Mouse (Mus musculus) CH12.LX (cell line): ENCODE data around the gene Lifr.

Experiments
- BHLHE40 ChIP-seq: IDR thresholded peaks from 2 replicates; pipeline ENCODE4 v1.6.1; 2011; ENCODE audit warnings: mild to moderate bottlenecking, low read depth, low read length, improper control_type of control experiment
- CTCF ChIP-seq, 2 experiments: IDR thresholded peaks in 1 of 2; conservative IDR thresholded peaks in 1 of 2; 2 replicates each; pipeline ENCODE4 v1.5.1; 2011 to 2012; ENCODE audit warnings: low read depth in 2 of 2, low read length in 2 of 2, improper control_type of control experiment in 1 of 2, inconsistent platforms in 1 of 2, mild to moderate bottlenecking in 1 of 2, moderate library complexity in 1 of 2
- ETS1 ChIP-seq: conservative IDR thresholded peaks from 2 replicates; pipeline ENCODE4 v1.6.1; 2012; ENCODE audit warnings: low read depth, mild to moderate bottlenecking, inconsistent platforms, low read length, improper control_type of control experiment, moderate library complexity
- KAT2A ChIP-seq: IDR thresholded peaks from 2 replicates; pipeline ENCODE4 v1.6.1; 2012; ENCODE audit warnings: low read length, improper control_type of control experiment, inconsistent platforms; ENCODE audit not compliant: insufficient replicate concordance
- MEF2A ChIP-seq: IDR thresholded peaks from 2 replicates; pipeline ENCODE4 v1.6.1; 2014; ENCODE audit warnings: low read depth, mild to moderate bottlenecking, inconsistent platforms, low read length, improper control_type of control experiment, borderline replicate concordance
- POLR2A ChIP-seq: IDR thresholded peaks from 2 replicates; pipeline ENCODE4 v1.6.1; 2011; ENCODE audit warnings: low read depth, mild to moderate bottlenecking, improper control_type of control experiment, low read length
- RCOR1 ChIP-seq: conservative IDR thresholded peaks from 2 replicates; pipeline ENCODE4 v1.6.1; 2012; ENCODE audit warnings: low read depth, mild to moderate bottlenecking, inconsistent platforms, low read length, improper control_type of control experiment
- SMC3 ChIP-seq: IDR thresholded peaks from 2 replicates; pipeline ENCODE4 v1.6.1; 2011; ENCODE audit warnings: low read depth, low read length, improper control_type of control experiment
- UBTF ChIP-seq: IDR thresholded peaks from 2 replicates; pipeline ENCODE4 v1.6.1; 2012; ENCODE audit warnings: low read depth, mild to moderate bottlenecking, inconsistent platforms, low read length, improper control_type of control experiment, moderate library complexity
- USF2 ChIP-seq: conservative IDR thresholded peaks from 2 replicates; pipeline ENCODE4 v1.6.1; 2011; ENCODE audit warnings: low read depth, low read length, improper control_type of control experiment

DNA sequence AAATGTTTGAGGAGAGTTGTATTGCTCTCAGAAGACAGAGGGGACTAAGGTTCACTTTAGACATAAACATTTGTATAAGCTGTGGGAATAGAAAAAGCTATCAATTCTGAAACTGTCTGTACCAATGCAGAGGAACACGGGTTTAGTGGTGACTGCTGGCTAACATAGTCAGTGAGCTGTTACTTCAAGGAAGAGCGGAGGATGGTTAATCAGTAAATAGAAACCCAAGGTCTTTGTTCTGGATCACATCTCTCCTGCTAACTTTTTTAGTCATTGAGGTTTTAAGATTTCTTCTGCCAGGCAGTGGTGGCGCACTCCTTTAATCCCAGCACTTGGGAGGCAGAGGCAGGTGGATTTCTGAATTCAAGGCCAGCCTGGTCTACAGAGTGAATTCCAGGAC is 23.7 kb upstream of the Lifr start:
- TF ChIP-seq BHLHE40 = no peak
- no peak for TF ChIP-seq CTCF (conservative IDR thresholded peaks at IDR 0.05 in 1 of 2, IDR thresholded peaks at IDR 0.05 in 1 of 2; ENCODE audit: low read depth in 2 of 2, low read length in 2 of 2)
- TF ChIP-seq POLR2A = no peak
- no peak for TF ChIP-seq SMC3
- TF ChIP-seq KAT2A = no peak
- no peak for TF ChIP-seq RCOR1
- no peak for TF ChIP-seq USF2
- no peak for TF ChIP-seq UBTF
- TF ChIP-seq ETS1 = no peak
- TF ChIP-seq MEF2A = no peak
